Mouse (Mus musculus): ENCODE measurements around the gene Ncan.

Gene Ncan

DNA sequence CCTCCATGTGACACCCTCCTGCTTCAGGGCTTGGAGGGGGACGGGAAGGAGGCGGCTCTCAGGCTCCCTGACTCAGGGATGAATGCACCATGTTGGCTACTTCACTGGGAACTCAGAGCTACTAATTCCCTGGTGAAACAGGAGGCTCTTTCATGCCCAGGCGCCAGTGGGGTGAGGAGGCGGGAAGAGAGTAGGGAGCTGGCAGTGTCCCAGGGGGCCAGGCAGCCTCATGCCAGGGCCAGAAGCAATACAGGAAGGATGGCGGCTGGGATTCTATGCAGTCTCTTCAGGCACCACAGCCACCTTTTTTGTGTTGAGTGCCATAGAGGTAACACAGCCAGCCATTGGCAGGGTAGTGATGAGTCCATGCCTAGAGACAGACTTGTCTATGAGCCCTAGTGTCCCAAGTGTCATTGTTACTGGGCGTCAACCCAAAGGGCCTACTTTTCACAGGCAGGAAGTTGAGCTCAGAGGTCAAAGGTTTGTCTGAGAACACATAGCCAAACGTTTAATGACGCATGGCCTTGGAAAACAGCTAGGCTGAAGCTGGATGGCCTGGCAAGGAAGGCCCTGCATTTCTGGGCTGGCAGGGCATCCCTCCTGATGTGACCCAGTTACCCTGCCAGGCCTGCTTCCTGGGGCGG is 8.8 kb upstream of the Ncan start:
- DNase-seq (ENCODE audit: low spot score in 2 of 2) = no peak

DNA sequence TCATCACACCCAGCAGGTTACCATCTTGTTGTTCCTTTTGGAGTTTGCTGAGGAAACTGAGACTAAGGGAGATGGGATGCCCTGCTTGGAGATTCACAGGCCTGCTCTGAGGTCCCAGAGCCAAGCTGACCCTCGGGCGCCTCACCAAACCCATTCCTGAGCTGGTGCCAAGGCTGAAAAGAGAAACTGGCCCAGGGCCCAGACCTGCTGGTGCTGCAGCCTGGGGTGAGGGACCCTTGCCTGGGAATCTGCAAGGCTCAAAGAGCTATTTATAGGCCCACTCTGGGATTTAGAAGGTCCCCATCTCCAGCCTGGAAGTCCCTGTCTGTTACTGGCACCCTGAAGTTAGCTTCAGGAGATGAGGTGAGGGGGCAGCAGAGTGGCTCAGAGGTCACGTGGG is 7.8 kb upstream of the Ncan start:
- DNase-seq (ENCODE audit: low spot score in 2 of 2) = no peak

DNA sequence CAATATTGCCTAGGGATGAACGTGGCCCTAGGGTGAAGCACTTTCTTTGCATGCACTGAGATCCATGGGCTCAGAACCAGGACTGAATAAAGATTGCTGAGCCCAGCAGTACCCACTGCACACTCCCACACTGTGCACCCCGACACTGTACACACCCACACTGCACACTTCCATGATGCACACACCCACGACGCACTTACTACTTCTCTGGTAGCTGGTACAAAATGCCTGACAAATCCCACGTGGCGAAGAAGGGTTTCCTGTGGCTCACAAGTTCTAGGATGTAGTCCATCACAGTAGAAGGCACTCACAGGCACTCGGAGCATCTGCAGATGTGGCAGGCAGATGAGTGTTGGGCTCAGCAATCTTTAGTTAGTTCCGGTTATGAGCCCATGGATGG is 4.3 kb upstream of the Ncan start:
- DNase-seq (ENCODE audit: low spot score in 2 of 2) = no peak

DNA sequence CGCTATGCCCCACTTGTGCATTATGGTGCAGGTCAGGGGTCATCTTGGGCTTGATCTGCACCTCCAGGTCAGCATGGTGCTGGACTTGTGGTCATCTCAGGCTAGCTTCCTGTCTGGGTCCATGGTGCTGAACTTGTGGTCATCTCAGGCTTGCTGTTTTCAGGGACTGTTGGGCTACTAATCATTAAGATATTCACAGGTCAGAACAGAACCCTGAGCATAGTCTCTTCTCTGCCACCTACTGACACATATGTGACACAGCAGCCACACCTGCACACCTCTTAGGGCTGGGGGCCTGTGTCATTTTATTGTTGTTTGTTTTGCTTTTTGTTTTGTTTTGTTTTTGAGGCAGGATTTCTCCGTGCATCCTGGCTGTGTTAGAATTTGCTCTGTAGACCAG is 2.2 kb upstream of the Ncan start:
- DNase-seq (ENCODE audit: low spot score in 2 of 2) = no peak

DNA sequence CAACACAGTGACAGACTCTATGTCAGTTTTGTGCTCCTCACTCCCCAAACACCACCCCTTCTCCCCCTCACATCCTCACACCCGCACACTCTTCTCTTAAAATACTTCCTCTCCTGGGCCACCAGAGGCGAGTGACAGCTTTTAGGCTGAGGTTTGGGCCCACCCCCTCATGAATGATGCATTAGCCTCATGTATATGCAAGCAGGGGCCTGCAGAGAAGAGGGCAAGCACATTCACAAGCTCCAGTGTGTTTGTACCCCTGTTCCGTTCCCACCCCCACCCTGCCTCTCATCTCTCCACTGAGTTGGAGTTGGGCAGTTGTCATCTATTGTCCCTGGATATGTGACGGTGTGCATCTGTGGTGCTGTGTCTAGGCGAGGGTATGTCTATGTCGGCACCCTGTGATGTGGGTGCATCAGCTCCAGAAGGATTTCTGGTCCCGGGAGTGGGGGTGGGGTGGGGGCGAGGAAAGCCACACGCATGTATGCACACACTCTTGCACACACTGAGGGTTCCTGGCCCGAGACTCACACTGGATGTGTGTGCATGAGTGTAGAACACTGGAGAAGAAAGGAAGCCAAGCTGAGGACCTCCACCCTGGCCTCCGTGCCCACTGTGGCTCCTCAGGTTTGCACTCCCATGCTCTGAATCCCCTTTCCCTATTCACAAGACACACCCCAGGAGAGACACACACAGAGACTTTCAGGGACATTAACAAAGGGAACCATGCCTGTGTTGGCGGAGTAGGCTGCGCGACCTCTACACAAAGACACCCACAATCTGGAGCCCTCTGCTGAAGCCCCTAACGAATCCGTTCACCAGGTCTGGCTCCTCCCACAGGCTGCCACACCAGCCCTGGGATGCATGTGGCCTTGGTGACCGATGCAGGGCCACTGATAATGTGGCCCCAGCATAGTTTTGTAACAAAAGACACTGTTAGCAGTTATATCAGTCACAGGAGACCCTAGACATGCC is 1.7 kb downstream of the Ncan start:
- no peak for DNase-seq (ENCODE audit: low spot score in 2 of 2)

DNA sequence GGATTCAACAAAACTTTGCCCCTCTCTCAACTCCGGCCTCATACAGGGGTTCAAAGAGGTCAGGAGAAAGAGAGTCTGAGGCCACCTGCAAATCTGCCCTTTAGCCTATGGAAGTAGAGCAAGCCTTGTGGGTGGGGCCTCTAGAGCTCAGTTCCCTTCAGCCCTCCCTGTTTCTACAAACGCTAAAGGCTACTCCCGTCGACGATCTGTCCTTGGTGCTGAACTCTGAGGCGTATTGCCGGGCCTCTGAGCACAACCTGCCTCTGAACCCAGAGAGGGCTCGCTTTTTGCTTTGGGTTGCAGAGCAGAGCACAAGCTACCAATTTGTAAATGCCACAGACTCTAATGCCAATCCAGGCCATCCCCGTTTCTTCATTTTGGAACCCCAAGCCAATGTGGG is 3.1 kb downstream of the Ncan start:
- DNase-seq (ENCODE audit: low spot score in 2 of 2) = peak in 1 of 2 experiments; percentile 66

DNA sequence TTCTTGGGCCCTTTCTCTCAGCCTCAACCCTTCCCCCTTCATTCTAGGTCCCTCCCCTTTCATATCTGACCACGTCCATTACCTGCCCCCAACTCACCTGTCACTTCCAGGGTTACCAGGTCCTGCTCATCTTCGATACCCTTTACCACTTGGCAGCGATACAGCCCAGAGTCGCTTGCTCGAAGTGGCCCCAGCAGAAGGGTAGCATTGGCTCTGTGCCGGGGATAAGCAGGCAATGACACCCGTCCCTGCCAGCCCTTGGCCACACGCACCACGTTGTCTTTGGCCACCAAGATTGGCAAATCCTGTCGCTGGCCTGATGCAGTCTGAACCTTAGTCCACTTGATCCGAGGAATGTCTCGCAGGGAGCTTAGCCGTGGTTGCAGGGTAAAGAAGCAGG is 5.8 kb downstream of the Ncan start:
- no peak for DNase-seq (ENCODE audit: low spot score in 2 of 2)

DNA sequence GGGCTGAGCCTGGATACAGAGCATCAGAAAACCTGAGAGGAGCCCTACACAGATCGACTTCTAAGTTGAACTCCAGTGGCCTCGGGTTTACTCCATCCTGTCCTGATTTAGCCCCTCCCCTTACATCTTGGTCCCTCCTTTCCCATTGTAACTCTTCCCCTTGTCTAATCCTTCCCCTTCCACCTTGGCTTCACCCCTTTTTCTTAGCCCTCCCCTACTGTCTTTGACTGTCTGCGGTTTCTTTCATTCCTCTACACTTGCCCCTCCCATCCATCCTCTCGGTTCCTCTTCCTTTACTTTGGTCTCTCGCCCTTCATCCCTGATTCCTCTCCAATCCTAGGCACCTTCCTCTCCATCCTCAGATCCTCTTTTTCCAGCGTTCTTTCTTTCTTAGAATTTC is 6.2 kb downstream of the Ncan start:
- no peak for DNase-seq (ENCODE audit: low spot score in 2 of 2)

DNA sequence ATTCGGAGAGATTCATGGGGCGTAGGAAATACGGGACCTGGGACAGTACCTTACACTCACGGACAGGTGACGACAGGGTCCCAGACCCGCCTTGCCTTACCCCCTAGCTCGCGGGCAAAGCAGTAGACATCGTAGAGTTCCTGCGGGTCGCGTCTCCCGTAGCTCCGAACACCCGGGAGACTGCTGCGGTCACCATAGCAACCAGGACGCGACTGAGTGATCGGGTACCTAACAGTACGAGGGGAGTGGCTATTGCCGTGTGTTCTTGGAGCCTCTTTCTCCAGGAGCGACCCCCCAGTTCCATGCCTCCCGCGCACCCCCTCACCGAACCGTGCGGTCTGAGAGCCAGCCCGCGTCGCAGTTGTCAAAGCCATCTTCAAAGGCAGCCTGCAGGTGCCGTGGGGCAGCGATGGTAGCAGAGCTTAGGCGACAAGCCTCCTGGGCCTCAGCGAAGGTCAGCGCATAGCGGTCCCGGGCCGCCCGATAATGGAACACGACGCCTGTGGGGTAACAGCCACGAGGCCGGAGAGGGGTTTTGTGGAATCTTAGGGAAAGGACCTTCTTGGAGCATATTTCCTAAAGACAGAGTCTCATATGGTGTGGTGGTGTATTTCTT is 8.2 kb downstream of the Ncan start:
- DNase-seq (ENCODE audit: low spot score in 2 of 2) = no peak

DNA sequence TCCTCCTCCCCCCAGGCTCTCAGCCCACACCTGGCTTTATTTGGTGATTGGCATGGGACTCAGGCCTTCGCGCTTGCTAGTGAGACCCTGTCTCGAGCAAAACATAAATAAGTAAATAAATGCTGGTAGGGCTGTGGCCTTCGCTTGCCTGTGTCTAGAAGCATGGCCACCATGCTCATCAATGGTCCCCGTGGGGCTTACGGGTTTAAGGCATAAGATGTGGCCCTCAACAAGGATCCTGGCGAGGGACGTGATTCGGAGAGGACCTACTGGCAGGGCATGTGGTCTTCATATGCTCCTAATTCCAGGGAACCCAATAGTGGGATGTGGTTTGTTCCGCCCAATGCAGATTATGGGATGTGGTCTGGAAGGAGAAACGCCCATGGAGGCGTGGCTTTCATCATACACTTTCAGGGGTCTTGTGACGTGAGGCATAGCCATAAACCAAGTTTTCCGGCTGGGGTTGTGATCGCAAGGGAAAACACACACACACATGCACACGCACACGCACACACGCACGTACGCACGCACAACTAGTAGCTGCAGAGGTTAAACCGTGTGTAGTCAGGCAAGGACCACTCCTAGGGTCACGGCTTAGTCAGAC is 9.4 kb downstream of the Ncan start:
- no peak for DNase-seq (ENCODE audit: low spot score in 2 of 2)

DNA sequence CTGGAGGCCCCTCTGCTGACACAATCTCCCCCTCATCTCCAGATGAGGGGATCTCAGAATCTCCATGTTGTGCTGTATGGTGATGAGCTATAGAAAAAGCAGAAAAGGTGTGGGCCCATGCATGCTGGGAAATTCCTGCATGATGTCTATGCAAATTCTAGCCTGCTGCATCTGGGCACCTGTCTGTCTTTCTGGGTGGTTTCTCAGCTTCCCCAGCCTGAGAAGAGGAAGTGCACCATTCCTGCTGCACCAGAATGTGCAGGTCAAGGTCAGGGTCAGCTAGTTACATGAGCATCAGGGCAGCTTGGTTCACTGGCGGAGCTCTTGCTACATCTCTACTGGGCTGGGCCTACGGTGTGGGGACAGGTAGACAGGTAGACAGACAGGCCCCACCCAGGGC is 10.2 kb downstream of the Ncan start:
- no peak for DNase-seq (ENCODE audit: low spot score in 2 of 2)

DNA sequence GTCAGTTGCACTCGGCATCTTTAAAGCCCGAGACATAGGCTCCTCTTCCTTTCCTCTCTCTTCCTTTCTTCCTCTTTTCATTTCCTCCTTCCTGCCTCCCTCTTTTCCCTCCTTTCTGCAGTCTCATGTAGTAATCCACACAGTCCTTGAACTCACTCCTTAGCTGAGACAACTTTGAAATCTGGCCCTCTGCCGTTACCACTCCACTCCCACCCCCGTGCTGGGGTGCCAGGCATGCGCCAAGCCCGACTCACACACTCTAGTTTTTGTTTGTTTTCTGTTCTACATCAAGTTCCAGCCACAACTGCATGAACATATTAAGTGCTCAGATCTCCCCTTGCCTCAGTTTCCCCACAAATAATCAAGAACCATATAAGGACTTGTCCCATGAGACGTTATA is 15.8 kb downstream of the Ncan start:
- no peak for DNase-seq (ENCODE audit: low spot score in 2 of 2)

DNA sequence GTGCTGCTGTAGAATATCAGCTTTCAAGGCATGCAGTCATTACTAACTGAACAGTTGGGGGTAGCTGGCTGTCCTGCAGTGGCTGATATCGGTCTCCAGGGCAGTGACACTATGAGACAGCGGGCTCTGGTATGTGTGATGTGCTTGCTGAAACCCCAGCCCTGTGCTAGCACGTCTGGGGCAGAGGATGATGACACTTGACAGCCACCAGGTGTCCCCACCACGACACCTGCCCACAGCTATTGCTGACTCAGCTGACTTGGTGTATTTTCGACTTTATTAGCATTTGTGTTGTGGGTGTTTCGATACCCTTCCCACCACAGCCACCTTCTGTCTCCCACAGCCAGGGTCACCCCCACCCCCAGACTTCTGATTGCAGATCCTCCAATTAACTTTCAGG is 16.2 kb downstream of the Ncan start:
- DNase-seq (ENCODE audit: low spot score in 2 of 2) = peak; percentile 24 to 68

DNA sequence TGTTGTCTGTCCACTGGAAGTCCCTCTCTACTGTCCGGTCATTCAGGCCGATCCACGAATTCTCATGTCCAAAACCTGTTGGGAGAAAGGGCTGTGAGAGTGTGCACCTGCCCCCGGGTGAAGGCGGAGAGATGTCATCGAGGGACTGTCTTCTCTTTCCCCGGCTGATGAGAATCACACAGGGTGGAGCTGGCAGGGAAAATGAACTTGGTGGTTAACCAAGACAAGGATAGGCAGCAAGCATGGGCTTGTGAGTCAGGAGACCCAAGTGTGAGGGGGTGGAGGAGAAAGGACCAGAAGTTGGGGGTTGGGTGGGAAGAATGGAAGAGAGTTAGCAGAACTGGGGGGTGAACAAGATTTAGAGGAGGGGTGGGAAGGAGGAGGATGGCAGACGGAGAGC is 20.4 kb downstream of the Ncan start:
- no peak for DNase-seq (ENCODE audit: low spot score in 2 of 2)

DNA sequence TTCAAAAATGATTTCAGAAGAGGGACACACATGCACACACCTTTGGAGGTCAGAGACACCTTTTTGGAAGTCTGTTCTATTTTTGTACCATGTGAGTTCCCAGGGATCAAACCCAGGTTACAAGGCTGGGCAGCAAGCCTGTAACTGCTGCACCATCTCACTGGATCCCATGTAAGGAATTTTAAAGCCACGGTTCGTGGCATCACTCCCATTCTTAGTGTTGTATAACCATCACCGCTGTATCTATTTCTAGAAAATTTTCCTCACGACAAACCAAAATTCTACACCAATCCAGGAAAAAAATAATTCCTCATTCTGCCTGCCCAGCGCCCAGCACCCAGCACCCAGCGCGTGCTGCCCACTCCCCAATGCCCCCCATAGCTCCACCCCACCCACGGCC is 21.4 kb downstream of the Ncan start:
- DNase-seq (ENCODE audit: low spot score in 2 of 2) = no peak

DNA sequence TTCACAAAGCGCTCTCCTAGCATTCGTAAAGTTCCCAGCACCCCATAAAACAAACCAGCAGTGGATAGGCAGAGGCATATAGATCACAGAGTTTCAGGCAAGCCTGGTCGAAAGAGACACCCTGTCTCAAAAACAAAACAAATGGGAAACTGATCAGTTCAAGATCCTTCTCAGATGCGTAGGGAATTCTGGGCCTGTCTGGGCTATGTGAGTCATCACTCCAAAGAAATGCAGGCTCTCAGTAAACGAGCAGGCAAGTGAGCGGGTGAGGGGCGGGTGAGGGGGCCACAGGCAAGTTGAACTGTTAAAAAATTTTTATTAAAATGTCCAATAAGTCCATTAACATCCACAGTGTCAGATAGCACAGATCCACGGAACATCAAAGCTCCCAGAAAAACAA is 27.9 kb downstream of the Ncan start:
- no peak for DNase-seq (ENCODE audit: low spot score in 2 of 2)

DNA sequence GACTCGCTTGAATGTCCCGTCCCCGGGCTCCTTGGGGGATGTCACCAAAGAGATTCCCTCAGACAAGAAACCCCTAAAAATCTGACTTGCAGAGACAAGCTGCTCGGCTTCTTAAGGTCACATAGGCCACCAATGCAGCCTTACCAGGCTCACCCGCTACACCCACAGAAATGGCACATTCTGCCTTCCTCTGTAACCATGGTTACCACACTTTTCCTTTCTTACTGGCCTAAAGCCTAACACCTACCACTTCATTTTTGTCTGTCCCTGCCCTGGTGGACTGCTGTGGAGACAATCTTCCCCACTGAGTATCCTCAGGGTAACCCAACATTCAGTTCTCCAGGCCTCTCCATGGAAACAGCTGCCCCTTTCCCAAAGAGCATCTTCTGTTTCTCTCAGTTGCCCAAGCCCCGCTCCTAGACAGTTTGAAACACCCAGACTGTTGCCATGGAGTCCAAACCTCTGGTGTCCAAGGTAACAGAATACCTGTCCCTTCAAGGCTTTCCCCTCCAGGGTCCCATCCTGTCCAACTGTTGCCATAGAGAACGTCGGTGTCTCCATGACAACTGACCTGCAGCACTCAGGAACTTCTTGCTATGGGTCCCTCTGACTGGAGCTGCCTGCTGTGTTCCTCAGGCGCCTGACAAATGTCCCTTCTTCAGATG is 31.2 kb downstream of the Ncan start:
- no peak for DNase-seq (ENCODE audit: low spot score in 2 of 2)

DNA sequence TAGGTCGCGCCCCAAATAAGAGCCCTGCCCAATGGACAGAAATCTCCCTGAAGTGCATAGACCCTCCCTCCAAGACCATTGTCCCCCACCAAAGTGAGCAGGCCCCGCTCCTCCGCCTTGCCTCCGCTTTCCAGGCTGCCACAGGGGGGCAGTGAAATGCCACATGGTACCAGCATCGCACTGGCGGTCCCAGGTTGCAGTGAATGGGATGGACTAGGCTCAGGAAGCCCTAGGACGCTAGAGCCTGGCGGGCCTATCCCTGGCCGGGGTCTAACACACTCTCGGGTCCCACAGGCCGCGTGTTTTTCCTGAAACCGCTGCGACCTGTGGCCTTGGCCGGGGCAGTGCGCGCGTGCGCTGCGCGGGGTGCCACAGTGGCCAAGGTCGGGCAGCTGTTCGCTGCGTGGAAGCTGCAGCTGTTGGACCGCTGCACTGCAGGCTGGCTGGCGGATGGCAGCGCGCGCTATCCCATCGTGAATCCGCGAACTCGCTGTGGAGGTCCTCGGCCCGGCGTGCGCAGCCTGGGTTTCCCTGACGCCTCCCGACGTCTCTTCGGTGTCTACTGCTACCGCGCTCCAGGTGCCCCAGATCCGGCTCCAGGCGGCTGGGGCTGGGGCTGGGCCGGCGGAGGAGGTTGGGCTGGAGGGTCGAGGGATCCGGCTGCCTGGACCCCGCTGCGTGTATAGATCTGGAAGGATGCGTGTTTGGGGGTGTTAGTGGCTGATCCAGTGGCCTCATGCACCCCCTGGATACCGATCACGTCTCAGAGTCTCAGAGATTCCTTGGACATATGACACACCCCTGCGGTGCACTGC is 32.6 kb downstream of the Ncan start:
- DNase-seq (ENCODE audit: low spot score in 2 of 2) = peak in 1 of 2 experiments; percentile 42

DNA sequence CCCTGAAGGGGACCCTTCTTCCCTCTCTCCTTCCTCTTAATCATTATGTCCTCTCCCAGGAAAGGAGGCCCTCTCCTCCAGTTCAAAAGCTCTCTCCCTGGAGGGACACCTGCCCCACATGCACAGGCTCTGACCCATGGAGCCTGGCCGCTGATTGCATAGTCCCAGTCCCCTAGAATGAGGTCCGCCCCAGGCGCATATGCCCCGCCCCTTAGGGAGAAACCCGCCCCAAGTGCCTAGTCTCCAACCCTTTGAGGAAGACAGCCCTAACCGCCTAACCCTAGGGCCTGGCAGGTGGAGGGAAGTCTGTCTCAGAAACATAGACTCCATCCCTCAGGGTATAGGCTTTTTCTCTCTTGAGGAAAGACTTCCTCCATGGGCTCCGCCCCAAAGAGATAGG is 33.4 kb downstream of the Ncan start:
- DNase-seq (ENCODE audit: low spot score in 2 of 2) = no peak

DNA sequence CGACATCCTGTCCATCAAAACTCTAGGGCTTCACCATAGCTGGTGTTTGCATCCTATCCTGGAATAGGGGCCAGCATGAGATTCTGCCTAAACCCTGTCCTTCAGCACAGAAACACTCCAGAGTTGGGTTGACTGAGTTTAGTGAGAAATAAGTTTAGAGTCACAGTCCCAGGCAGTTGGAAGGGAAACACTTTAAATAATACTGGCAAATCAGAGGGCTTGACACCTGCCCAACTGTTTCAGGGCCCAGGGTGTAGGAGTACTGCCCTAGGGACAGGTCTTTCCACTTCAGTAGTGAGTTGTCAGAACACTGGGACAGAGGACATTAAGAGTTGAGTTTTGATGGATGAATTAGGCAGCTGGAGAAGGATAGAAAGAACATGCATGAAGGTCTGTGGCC is 34.5 kb downstream of the Ncan start:
- DNase-seq (ENCODE audit: low spot score in 2 of 2) = no peak
